Mouse (Mus musculus) heart, embryonic 15.5 days (tissue): ENCODE data around the gene Syt12. TPM values are rescaled to one million over a fixed set of nuclear protein-coding genes. Genes with fewer than 3 reads are reported as not detected.
A peak's percentile ranks its signal among the peaks of the same experiment; 100 is the strongest.

Source experiments
- ATAC-seq: fragments of 200-750 bp; cut with Nextera tagmentation; replicated peaks from 2 replicates; pipeline ENCODE4 v1.8.0; 2017; ENCODE audit warnings: low read depth, moderate TSS enrichment; ENCODE audit not compliant: insufficient number of reproducible peaks, insufficient read depth, low FRiP score
- H3K27ac ChIP-seq: fragments of 300-500 bp; sonication (generic); 2 replicates; pipeline ENCODE4 v1.5.1; 2015; ENCODE audit warnings: mild to moderate bottlenecking, inconsistent platforms
- H3K27me3 ChIP-seq: fragments of 300-500 bp; sonication (generic); 2 replicates; pipeline ENCODE4 v1.6.1; 2015; ENCODE audit warnings: inconsistent platforms
- H3K36me3 ChIP-seq: fragments of 300-500 bp; sonication (generic); 2 replicates; pipeline ENCODE4 v1.6.1; 2015; ENCODE audit warnings: mild to moderate bottlenecking, inconsistent platforms
- H3K4me1 ChIP-seq: fragments of 300-500 bp; sonication (generic); replicated peaks from 2 replicates; pipeline ENCODE4 v1.6.1; 2015; ENCODE audit warnings: inconsistent platforms
- H3K4me2 ChIP-seq: fragments of 300-500 bp; sonication (generic); 2 replicates; pipeline ENCODE4 v1.6.1; 2015; ENCODE audit warnings: inconsistent platforms, mild to moderate bottlenecking, moderate library complexity
- H3K4me3 ChIP-seq: fragments of 300-500 bp; sonication (generic); 2 replicates; pipeline ENCODE4 v1.5.1; 2015; ENCODE audit warnings: mild to moderate bottlenecking, inconsistent platforms
- H3K9ac ChIP-seq: fragments of 300-500 bp; sonication (generic); 2 replicates; pipeline ENCODE4 v1.6.1; 2015; ENCODE audit warnings: mild to moderate bottlenecking, inconsistent platforms
- H3K9me3 ChIP-seq: fragments of 300-500 bp; sonication (generic); replicated peaks from 2 replicates; pipeline ENCODE4 v1.6.1; 2016; ENCODE audit warnings: inconsistent platforms
- WGBS: fragments of 180-500 bp; shearing (Covaris S2); methylation state at CpG from one replicate; pipeline ENCODE4 v1.1.7; 2015; ENCODE audit warnings: mixed read lengths; 5-methylcytosine and 5-hydroxymethylcytosine counted together
- polyA plus RNA-seq: library from polyadenylated mRNA; unstranded; fragments of >200 nt; fragmentation: Nextera tagmentation; extraction: Ambion mirVana; gene quantifications from 2 replicates; pipeline ENCODE4 v1.2.1, GENCODE M21; 2015

Syt12 gene
- polyA plus RNA-seq, 1 experiment from 2014 or later = 0.68 TPM

GRCm38 (mm10) chr19:4502701-4503100 is 25.5 kb upstream of the Syt12 start:
- H3K9ac ChIP-seq = no peak overlapping the region
- peaks cover 3% of the 10 kb centered on the region for H3K4me1 ChIP-seq
- no peak overlapping the region for H3K4me2 ChIP-seq
- no peak overlapping the region for H3K27ac ChIP-seq
- H3K4me3 ChIP-seq = no peak overlapping the region
- WGBS = 46% methylated on average over 2 of the region's 2 CpGs
- H3K9me3 ChIP-seq = no peaks in the 10 kb centered on the region
- no peaks in the 10 kb centered on the region for H3K27me3 ChIP-seq
- H3K36me3 ChIP-seq = no peaks in the 10 kb centered on the region
- ATAC-seq = no peak

- Histone ChIP-seq H3K36me3 (no peaks in the 10 kb centered on the region), H3K4me2 (0 out of 2 replicates have a peak within 1 kb of the TSS, but pooled peaks have one; percentile 32), H3K4me3 (no peak within 1 kb of the TSS), H3K9me3 (no peaks in the 10 kb centered on the region), H3K4me1 (peaks cover 5% of the 10 kb centered on the region), H3K27ac (no peak within 1 kb of the TSS), H3K27me3 (no peaks in the 10 kb centered on the region), H3K9ac (no peak within 1 kb of the TSS)
- ATAC-seq = no peak
- WGBS = 63% methylated on average over 16 of the region's 16 CpGs
Measured at GRCm38 (mm10) chr19:4498062-4498933, 21.1 kb upstream of the Syt12 start, which contains the start of gene 2010003K11Rik. Gene 2010003K11Rik (minus strand): TSS chr19:4498583.

DNA sequence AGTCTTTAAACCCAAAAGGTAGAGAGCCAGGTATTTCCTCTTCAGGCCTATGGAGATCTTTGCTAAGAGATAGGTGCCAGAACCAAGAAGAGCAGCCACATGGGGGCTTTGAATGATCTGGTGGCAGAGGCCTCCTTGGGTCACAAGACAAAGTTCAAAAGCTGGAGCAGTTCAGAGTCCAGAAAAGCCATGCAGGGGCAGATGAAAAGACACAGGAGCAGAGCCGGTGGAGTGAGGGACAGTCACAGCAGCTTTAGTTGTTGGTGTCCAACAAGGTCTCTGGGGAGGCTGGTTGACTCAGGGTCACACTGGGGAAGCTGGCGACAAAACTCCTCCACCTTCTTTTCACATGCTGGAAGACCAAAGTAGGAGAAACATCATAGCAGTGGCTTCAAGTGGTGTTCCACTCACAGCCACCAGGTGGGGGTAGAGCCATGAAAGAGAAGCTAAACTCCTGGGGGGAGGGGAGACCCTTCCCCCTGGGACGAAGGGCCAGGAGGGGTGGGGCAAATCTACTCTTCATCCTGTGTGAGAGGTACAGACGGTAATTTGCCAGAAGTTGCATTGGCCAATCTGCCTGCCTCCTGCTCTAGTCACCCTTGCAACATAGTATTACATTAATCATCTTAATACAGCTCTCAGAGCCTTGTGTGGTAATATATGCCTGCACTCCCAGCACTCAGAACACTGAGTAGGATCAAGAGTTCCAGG is 20.2 kb upstream of the Syt12 start:
- Histone ChIP-seq H3K4me1 (peaks cover 5% of the 10 kb centered on the region), H3K4me3 (no peak overlapping the region), H3K9me3 (no peaks in the 10 kb centered on the region), H3K36me3 (no peaks in the 10 kb centered on the region), H3K27ac (no peak overlapping the region), H3K27me3 (no peaks in the 10 kb centered on the region), H3K4me2 (0 out of 2 replicates have a peak overlapping the region, but pooled peaks have one; percentile 32), H3K9ac (no peak overlapping the region)
- WGBS = 3% methylated on average over 4 of the region's 4 CpGs
- ATAC-seq = peak; percentile 33

DNA sequence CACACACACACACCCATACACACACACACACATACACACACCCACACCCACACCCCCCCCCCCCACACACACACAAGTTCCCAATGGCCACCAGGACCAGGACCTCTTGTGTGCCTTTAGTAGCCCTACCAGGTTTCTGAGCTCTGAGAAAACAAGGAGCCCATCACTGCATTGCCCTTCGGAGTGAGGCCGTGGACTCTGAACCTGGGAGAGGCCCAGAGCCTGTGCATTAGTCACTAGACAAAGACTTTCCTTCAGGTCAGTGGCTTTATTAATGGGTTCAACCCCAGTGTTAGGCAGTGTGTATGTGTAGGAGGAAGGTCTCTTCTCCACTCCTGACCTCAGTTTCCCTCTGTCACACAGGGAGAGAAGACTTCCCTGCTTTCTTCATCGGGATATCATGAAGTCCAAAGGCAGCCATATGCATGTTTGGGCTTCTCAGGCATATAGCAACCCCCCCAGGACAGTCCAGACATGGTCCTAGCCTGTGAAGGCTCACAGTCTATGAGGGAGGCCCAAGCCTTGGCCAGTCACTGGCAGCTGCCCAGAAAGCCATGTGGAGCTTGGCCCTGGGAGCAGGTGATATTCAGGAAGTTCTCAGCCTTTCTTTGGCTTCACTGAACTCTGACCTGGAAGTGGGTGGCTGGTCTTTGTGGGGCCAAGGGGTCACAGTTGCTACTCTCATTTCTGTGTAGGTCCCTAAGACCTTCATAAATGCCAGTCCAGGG is 19.5 kb upstream of the Syt12 start:
- no peak overlapping the region for H3K4me3 ChIP-seq
- H3K9me3 ChIP-seq = no peaks in the 10 kb centered on the region
- 88% methylated on average over 3 of the region's 3 CpGs for WGBS
- no peak overlapping the region for H3K9ac ChIP-seq
- no peaks in the 10 kb centered on the region for H3K27me3 ChIP-seq
- H3K4me1 ChIP-seq = peaks cover 5% of the 10 kb centered on the region
- no peaks in the 10 kb centered on the region for H3K36me3 ChIP-seq
- ATAC-seq = no peak
- no peak overlapping the region for H3K27ac ChIP-seq
- no peak overlapping the region for H3K4me2 ChIP-seq

DNA sequence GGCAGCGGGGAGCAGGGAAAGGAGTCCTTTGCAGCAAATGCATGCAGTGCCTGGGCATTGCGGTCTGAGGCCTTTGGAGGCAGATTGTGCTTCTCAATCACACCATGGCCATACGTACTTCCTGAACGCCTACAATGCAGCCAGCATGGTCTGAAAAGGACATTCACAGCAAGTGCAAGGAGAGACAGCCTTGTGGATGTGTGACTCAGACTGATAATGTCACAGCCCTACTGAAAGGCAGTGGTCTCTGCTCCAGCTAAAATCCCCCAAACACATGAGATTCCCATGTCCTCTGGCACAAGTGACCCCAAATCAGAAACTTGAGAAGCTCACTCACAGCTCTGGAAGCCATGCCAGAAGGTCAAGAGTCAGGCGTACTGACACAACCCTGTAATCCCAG is 18.6 kb upstream of the Syt12 start:
- WGBS = 81% methylated on average over 5 of the region's 5 CpGs
- H3K4me1 ChIP-seq = peaks cover 5% of the 10 kb centered on the region
- no peak for ATAC-seq
- no peaks in the 10 kb centered on the region for H3K27me3 ChIP-seq
- H3K4me3 ChIP-seq = no peak overlapping the region
- H3K9ac ChIP-seq = no peak overlapping the region
- H3K27ac ChIP-seq = no peak overlapping the region
- no peak overlapping the region for H3K4me2 ChIP-seq
- no peaks in the 10 kb centered on the region for H3K36me3 ChIP-seq
- H3K9me3 ChIP-seq = no peaks in the 10 kb centered on the region

DNA sequence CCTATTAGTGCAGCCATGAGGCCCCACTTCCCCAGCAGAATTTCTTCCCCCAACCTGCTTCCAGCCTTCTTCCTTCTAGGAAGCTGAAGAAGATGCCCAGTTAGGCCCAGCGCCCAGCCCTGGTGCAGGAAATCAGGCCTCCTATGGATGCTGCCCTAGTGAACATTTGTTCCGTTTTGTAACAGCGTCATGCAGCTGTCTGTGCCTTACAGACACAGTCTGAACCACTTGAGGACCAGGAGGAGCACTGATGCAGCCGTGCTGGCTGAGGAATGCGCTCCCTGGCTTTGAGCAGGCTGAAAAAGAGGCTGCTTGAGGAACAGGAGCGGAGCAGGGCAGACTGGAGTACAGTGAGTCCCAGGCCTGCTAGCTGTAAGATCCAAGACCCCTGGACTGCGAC is 17.5 kb upstream of the Syt12 start:
- no peaks in the 10 kb centered on the region for H3K36me3 ChIP-seq
- WGBS = 61% methylated on average over 7 of the region's 7 CpGs
- no peak for ATAC-seq
- H3K4me2 ChIP-seq = no peak overlapping the region
- H3K9me3 ChIP-seq = no peaks in the 10 kb centered on the region
- no peak overlapping the region for H3K27ac ChIP-seq
- H3K9ac ChIP-seq = no peak overlapping the region
- H3K4me3 ChIP-seq = no peak overlapping the region
- peaks cover 5% of the 10 kb centered on the region for H3K4me1 ChIP-seq
- no peaks in the 10 kb centered on the region for H3K27me3 ChIP-seq

DNA sequence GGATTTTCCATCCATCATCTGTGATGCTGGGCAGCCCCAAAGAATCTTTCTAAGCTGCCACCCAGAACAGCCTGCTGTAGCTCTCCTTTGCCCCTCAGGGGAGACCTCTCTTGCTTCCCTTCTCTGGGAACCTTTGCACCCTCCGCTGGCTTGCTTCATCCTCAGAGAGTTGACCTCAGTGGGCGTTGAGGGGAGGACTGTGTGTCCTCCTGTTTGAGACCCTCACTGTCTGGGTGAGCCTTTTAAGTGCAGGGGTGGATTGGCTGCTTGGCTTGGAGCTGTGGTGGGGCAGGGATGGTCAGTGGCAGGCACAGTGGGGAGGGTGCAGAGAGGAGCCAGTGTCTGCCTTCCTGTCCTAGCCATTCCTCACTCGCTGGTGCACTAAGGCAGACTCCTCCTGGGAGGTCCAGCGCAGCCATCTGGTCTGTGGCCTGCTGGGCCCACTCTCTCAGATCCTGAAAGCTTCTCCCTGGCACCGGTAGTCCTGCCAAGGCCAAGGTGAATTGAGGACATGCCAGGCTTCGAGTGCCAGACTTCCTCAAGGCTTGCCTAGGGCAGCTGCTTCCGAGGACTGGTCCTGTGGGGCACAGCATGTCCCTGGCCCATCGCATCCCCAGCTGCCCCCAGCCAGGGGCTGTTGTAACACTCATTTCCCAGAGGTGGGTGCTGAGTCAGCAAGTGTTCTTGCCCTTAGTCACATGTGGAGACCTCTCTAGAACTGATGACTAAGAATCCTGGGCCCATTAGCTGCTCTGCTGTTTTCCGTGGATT is 15.5 kb upstream of the Syt12 start:
- 60% methylated on average over 9 of the region's 9 CpGs for WGBS
- H3K9ac ChIP-seq = no peak overlapping the region
- no peak overlapping the region for H3K4me2 ChIP-seq
- H3K27me3 ChIP-seq = no peaks in the 10 kb centered on the region
- H3K4me3 ChIP-seq = no peak overlapping the region
- H3K4me1 ChIP-seq = peaks cover 12% of the 10 kb centered on the region
- no peaks in the 10 kb centered on the region for H3K9me3 ChIP-seq
- H3K27ac ChIP-seq = no peak overlapping the region
- H3K36me3 ChIP-seq = no peaks in the 10 kb centered on the region
- no peak for ATAC-seq

DNA sequence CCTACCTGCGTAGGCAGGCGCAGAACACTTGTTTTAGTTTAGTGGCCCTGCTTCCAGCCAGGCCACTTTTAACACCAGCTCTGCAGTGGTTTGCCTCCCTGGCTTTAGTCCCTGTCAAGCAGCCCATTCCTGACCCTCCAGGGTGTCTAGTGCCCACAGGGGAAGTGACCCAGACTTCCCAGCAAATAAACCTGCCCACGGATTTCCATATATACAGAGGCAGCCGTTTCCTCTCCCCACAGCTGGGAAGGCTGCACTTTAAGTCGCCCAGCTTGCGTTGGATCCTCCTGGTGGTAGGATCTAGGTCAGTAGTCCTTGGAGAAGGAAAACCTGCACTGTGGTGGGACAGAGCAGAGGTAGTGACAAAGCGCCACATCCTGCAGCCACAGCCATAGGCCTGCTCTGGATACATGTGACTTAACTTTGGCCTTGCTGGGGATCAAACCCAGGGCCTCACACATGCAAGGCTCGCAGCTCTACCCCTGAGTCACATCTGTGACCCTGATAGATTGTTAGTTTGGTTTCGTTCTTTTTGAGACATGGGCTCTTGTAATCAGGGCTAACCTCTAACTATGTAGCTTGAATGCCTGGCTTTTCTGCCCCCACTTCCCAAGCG is 13.9 kb upstream of the Syt12 start:
- no peak overlapping the region for H3K27ac ChIP-seq

GRCm38 (mm10) chr19:4487877-4488276 is 10.6 kb upstream of the Syt12 start:
- Histone ChIP-seq H3K36me3 (no peaks in the 10 kb centered on the region), H3K9me3 (no peaks in the 10 kb centered on the region), H3K4me2 (no peak overlapping the region), H3K9ac (peak overlapping the region; percentile 19; the same call in 1 of the 2 replicates), H3K4me3 (no peak overlapping the region), H3K27me3 (no peaks in the 10 kb centered on the region), H3K4me1 (peaks cover 12% of the 10 kb centered on the region), H3K27ac (no peak overlapping the region)
- ATAC-seq = no peak; the same call in 1 of the 2 replicates
- 40% methylated on average over 2 of the region's 2 CpGs for WGBS

More for the DNA sequence above, 13.9 kb upstream of the Syt12 start:
- no peak for ATAC-seq
- Histone ChIP-seq H3K4me1 (peaks cover 12% of the 10 kb centered on the region), H3K9me3 (no peaks in the 10 kb centered on the region), H3K9ac (no peak overlapping the region), H3K4me2 (no peak overlapping the region), H3K27me3 (no peaks in the 10 kb centered on the region), H3K36me3 (no peaks in the 10 kb centered on the region), H3K4me3 (no peak overlapping the region)
- WGBS = 62% methylated on average over 10 of the region's 10 CpGs

GRCm38 (mm10) chr19:4485006-4485405 is 7.8 kb upstream of the Syt12 start:
- Histone ChIP-seq H3K9me3 (no peaks in the 10 kb centered on the region), H3K4me3 (no peak overlapping the region), H3K27me3 (no peaks in the 10 kb centered on the region), H3K9ac (no peak overlapping the region), H3K36me3 (no peaks in the 10 kb centered on the region), H3K4me1 (peaks cover 12% of the 10 kb centered on the region), H3K4me2 (no peak overlapping the region), H3K27ac (no peak overlapping the region)
- ATAC-seq = no peak
- 48% methylated on average over 5 of the region's 5 CpGs for WGBS
